Mouse (Mus musculus) adrenal gland, adult 2 months (tissue): ENCODE measurements around the gene Gpr3. TPM values are rescaled to one million over a fixed set of nuclear protein-coding genes. Genes with fewer than 3 reads are reported as not detected.

ENCODE experiments used
- DNase-seq: peaks from one replicate; pipeline ENCODE4 v3.0.0; 2021
- long read RNA-seq: library from polyadenylated mRNA; stranded (forward); transcript quantifications from one replicate; pipeline ENCODE4 v2.0.0, GENCODE M21; 2021
- polyA plus RNA-seq: library from polyadenylated mRNA; depleted of rRNA; stranded (reverse); fragments of >200 nt; gene quantifications from 2 replicates; pipeline ENCODE4 v1.2.3, GENCODE M21; 2012; rRNA removed
- total RNA-seq, 2 experiments: library from RNA; stranded (reverse); gene quantifications; 2 replicates each; pipeline ENCODE4 v1.2.3; 2021

Gene Gpr3
- total RNA-seq = under 1 TPM; 0.17 to 0.21 TPM
- polyA plus RNA-seq = 0.49 and 1.1 TPM in 2 replicates
- long read RNA-seq, partial matches to known transcripts = 0 of 1 reads
- long read RNA-seq, other reads (novel, unspliced or antisense) = 0 of 1 reads

DNA sequence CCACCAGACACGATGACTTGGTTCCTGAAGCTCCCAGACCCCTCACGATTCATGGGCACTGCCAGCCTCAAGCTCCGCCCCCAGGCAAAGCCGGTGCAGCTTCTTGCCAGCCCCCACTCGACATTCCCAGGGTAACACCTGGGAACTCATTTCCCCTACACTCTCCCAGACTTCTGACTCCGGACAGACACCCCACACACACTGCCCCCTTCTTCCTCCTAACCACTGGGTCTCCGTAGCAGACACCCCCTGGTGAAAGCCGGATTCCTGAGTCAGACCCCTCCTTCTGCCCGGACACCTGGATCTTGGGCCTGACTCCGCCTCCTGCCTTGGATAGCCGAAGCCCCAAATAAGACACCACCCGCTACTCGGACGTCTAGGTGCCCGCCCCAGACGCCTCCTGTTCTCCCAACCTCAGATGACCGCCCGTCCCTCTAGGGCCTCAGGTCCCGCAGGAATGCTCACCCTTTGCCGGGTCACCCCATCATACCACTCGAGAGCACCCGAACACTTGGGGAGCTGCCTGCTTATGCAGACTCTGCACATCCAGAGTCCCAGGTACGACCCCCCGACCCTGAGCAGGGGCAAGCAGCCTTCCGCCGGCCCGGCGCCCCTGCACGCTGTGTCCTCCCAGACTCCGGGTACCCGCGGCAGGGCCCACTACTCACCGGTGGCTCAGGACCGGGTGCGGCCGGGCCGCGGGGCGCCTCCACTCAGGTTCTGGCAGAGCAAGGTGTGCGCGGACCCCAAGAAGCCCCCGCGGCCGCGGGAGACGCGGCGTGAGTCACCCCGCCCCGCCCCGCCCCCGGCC, at the start of gene Gpr3, which contains the start of gene Cd164l2:
Gene Gpr3, minus strand, starts transcription at position 786 of the 811 bp plus-strand sequence.
Gene Cd164l2, plus strand, starts transcription at position 381 of the 811 bp plus-strand sequence.
- DNase-seq = no peak

DNA sequence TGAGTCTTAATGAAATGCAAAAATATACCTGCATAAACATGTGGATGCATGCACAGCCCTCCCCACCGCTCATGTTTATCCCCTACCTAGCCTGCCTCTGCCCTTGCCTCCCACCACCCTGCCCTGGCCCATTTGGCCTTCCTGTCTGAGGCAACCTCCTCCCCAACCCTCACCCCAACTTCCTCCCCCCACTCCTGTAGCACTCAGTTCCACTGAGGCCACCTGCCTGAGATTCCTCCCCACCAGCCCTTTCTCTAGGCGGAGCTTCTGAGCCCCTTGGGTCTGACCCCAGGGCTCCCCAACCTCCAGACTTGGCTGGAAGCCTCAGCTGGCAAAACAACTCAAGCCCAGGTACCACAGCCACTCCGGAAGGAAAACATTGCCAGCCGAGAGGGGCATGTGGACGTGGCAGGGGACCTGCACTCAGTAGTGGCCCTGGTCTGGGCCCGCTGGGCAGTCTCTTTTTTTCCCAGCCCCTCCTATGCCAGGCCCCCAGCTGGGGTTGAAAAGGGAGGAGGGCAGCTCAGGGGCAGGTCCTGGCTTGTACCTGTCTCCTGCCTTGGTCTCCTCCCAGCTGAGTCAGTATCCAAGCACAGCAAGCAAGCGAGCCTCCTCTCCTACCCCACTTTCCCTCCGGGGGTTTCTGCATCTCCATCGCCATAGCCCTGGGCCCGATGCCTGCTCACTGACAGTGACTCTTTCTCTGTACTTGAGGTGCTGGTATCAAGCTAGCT, 49.5 kb upstream of the Gpr3 start:
- DNase-seq = no peak

DNA sequence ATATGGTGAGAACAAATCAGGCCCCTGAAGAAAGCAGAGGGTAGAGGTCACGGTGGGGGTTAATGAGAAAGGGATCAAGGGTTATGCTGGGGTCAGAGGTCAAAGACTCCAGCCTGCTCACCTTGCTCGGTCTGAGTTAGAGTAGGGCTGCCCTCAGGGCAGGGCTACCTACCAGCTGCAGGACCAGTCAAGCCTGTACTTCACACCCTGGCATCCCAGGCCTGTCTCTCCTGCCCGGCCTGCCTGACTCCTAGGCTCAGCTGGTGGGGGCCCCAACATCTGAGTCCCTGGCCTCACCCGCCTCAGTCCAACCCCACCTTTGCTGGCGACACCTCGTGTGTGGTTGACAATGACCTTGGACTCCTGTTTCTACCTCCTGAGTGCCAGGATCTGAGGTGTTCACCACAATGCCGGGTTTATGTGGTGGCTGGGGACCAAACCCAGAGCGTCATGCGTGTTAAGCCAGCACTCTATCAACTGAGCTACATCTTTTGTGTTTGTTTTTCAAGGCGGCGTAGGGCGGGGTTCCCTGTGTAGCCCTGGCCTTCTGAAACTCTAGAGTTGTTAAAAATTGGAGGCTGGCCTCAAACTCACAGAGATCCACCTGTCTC, 45.6 kb upstream of the Gpr3 start:
- no peak for DNase-seq

DNA sequence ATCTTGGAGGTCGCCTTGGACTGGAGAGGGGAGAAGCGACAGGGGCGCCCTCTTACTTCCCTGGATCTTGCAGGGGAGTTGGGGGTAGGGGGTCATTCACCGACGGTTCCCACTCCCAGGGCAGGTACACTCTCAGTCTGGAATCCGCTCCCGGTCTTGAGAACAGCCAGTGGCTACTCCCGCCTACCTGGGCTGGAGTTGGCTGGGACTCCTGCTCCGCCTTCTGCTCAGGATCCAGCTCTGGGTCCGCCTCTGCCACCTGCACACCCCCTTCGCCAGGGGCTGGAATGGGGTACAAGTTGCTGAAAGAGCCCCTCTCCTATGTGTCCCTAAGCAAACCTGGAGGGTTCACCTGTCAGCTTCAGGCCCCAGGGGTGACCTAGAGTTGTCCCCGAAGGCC, 44.9 kb upstream of the Gpr3 start:
- no peak for DNase-seq

DNA sequence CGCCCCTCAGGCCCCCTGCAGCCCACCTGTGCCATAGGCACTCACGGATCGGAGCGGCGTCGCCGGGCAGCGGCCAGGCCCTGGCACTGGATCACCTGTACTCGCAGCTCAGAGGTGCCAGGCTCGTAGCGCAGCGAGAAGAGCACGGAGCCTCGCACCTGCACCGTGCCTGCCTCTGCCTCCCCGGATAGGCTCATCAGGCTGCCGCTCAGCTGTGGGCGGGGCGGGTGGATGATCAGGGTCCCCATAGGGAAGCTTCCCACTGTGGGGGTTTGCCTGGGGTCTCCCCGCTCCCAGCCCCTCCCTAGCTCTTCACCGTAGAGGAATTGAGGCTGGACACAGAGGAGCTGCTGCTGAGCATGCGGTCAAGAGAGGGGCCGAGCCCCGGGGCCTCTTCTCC, 44.5 kb upstream of the Gpr3 start:
- no peak for DNase-seq

DNA sequence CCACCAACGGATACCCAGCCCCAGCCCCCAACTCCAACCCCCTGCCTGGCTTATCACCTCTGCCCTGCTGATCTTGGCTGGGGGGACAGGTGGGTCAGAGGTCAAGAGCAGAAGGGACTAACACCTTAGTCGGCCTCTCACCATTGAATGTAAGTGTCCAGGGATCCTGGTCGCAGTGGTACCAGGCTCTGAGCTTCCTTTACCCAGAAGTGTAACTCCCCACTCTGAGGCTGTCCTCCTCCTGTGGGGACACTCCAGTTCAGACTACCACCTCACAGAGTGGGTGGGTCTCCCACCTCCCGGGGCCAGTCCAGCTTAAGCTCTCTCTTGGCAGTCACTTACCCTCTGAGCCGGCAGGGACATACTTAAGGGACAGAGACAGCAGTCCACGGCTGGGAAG, 43.1 kb upstream of the Gpr3 start:
- no peak for DNase-seq

DNA sequence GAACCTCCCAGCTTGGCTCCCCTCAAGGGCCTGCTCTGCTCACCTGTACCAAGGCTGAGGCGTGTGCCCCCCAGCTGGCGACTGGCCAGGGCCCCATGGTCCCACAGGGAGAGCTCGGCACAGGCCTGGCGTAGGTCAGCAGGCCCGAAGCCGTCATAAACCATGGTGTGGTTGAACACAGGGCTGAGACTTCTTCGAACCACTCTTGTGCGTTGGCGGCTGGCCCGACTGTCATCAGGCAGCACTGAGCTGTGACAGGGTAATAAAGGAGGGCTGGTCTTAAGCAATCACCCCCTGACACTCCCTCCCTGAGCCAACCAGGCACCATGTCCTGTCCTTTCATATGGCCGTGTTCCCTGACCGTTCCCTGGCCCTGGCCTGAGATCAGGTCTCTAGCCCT, 41.1 kb upstream of the Gpr3 start:
- DNase-seq = no peak

DNA sequence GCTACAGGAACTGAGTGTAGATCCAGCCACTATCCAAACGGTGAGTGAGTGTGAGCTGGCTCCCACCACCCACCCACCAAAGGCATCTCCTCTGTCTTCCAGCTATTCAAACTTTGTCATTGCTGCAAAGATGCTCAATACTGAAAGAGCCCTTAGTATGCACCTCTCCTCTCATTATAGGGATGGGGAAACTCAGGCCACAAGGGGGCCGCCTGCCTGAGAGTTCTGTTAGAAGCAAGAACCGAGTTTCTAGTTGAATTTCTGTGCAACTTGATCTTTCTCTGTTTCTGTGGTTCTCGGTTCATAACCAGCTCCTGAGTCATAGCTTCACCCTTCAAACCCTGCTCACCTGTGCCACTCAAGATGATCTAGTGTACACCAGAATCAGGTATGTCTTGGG, 39.8 kb upstream of the Gpr3 start:
- no peak for DNase-seq

DNA sequence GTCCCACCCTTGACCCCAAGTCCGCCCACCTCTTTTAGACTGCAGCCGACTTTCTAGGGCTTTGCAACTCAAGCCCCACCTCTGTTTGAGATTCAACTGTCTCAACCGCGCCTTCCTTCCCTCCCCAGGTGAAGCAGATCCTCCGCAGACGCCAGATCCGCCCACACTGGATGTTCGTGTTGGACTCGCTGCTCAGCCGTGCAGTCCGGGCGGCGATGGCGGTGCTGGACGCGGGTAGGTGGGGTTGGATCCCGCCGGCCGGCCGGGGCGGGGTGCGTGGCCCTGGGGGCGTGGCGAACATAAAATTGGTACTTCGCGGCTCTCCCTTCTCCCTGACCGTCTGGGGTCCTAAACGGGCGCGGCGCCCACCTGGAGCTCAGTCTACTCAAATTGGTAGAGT, 38.9 kb upstream of the Gpr3 start:
- no peak for DNase-seq

DNA sequence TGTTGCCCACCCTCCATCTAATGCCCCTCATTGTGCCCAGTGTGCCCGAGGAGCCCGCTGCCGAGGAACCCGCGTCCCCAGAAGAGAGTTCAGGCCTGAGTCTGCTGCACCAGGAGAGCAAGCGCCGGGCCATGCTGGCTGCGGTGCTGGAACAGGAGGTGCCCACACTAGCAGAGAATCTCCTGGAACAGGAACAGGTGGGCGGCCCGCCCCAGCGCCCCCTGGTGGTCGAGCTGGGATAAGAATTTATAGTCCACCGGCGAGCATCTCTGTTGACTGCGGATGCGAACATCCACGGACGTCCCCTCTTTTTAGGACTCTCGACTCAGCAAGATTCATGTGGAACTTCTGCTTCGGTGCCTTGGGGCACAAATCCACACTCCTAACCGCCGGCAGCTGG, 38.3 kb upstream of the Gpr3 start:
- DNase-seq = peak; percentile 74

DNA sequence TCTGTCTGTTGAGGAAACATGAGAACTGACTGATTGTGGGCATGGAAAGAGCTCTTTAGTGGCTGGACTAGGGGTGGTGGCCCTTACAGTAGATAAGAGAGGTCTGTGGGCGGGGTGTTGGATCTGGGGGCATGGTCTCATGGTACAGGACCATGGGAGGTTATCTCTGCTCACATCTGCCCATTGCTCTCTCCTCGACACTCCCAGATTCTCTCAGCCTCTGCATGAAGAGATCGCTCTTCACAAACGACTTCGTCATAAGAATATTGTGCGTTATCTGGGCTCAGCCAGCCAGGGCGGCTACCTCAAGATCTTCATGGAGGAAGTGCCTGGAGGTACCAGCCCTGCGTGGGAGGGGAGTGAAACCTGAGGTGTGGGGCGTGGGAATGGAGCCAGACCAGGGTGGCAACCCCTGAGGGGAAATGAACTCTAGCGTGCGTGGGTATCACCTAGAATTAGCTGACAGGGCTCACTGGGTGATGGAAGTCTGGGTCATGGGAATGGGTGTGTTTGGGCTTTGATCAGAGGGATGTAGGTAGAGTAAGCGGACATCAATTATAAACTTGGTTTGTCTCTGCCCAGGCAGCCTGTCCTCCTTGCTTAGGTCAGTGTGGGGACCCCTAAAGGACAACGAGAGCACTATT, 35.6 kb upstream of the Gpr3 start:
- no peak for DNase-seq

DNA sequence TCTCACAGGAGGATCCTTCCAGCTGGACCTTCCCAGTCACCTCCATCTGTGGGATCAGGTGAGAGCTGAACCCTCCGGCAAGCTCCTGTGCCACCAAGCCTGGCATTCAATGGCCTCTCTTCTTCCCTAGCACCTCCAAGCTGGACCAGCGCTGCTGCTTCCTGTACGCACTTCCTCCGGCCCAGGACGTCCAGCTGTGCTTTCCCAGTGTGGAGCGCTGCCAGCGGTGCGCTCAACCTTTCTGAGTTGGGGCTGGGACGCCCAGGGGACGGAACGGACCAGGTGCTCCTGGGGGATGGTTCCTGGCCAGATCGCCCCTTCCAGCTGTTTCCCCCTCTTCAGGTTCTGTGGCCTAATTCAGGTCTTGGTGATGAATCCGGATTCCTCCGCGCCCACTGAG, 34.7 kb upstream of the Gpr3 start:
- DNase-seq = peak; percentile 52

DNA sequence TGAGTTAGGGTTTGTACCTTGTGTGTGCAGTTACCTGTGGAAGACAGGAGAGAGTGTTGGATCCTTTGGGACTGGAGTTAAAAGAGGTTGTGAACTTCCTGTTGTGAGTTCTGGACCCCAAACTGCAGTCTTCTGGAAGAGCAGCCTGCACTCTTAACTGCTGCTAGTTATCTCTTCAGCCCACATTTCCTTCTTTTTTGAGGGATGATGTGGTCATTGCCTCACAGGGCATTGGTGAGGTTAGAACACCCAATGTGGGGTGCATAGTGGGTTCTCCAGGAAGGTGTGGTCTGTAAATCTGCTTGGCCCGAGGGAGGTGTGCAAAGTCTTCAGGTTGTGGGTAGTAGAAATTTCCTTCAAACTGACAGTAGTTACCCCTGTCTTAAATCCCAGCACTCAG, 32.0 kb upstream of the Gpr3 start:
- no peak for DNase-seq

DNA sequence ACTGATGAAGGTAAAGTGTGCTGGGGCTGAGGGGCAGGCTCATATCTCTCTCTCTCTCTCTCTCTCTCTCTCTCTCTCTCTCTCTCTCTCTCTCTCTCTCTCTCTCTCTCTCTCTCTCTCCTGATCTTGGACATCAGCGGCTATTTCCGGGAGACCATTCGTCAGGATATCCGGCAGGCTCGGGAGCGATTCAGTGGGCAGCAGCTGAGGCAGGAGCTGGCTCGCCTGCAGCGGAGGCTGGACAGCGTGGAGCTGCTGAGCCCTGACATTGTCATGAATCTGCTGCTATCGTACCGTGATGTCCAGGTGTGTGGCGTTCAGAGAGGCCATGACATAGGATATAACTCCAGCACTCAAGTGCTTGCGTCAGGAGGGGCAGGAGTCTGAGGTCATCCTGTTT, 31.2 kb upstream of the Gpr3 start:
- DNase-seq = no peak

DNA sequence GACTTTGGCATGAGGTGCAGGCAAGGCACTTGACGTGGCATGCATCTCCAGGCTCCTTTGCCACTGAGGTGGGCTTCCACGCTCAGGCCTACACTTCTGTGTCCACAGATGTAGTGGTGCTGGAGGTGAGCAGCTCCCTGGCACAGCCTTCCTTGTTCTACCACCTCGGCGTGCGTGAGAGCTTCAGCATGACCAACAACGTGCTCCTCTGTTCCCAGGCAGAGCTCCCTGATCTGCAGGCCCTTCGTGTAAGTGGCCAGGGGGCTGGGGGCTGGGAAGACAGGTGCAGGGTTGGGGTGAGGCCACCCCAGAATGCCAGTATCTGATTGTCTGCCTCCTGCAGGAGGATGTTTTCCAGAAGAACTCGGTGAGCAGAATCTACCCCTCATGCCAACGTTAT, 30.4 kb upstream of the Gpr3 start:
- DNase-seq = no peak

DNA sequence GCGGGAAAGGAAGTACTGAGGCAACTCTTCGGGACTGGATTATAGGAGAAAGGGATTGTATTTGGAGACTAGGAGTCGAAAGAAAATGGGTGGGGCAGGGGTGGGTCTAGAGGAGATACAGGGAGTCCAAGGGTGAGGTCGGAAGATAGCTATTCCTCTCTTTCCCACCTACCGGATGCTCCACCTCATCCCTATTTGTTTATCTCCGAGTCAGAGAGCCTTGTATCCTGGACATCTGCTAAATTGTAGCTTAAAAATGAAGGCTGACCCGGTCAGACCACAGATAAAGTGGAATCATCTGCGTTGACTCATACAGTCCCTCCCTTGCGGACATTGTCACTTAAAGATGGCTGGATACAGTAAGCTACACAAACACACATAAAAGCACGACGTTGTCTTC, 29.6 kb upstream of the Gpr3 start:
- DNase-seq = no peak

DNA sequence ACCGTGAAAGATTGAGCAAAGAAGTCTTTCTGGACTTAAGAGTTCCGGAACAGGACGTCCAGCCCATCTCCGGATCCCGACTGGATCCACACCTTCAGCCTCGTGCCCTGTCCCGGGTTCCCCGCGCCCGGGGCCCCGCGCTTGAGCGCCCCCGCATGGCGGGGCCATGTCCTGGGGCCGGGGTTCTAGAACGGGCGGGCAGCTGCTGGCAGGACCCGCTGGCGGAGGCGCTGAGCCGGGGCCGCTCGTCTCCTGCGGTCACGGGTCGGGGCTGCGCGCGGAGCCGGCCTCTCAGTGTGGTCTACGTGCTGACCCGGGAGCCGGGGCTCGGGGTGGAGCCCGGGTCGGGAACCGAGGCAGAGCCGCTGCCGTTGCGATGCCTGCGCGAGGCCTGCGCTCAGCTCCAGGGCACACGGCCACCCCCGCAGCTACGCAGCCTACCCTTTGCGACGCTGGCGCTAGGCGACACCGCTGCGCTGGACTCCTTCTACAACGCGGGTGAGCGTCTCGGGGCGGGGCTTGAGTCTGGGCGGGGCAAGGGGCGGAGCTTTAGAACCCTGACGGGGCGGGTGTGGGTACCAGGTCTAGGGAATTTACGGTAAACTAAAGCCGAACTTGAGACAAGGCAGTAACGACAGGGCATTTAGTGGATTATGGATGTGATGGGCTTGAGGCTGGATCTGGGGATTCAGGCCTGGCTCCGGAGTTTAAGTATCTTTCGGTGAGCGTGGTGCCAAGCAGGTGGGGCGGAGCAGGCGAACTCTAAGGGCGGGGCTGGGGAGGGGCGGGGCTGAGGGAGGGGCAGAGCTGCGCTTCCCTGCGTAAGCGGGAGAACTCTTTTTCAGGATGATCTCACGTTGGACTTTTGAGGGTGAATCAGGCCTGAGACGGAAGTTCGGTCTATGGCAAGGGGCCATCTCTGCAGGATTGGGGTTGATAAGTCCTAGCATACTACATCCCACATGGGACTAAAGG, 28.9 kb upstream of the Gpr3 start:
- peak; percentile 96 for DNase-seq

DNA sequence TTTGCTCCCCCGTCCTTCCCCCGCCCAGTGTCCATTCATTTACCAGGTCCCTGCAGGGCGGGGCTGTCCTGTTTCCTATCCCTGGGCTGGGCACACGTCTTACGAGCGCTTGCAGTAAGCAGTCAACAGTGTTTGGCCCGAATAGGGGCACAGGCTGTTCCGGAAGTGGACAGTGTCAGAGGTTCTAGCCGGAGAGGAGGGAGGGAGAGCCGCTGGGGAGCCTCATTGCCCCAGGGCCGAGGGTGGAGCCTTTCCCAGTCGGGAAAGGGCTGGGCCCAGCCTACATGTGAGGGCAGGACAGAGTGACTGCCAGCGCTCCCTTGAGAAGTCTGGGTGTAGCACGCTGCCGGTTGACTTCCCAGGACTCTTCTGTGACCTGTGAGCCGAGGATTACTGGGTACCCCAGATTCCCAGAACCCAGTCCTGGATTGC, 28.2 kb upstream of the Gpr3 start, which contains the start of gene Map3k6:
Gene Map3k6, plus strand, starts transcription at position 329 of the 432 bp plus-strand sequence.
- DNase-seq = peak; percentile 91

DNA sequence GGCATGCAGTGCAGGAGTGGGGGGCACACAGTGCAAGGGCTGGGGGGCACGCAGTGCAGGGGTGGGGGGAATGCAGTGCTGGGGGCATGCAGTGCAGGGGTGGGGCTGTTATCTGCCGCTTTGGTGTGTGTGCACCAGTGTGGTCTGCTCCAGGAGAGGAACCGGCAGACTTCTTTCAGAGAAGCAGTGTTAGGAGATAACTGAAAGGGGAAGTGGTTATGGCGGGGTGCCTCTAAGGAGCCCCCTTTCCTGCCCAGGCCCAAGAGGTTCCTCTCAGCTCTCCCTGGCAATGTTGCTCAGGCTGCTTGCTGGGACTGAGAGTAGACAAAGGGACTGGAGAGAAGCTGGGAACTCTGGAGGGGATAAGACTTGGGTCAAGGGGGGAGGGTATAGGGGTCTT, 25.6 kb upstream of the Gpr3 start:
- DNase-seq = no peak

DNA sequence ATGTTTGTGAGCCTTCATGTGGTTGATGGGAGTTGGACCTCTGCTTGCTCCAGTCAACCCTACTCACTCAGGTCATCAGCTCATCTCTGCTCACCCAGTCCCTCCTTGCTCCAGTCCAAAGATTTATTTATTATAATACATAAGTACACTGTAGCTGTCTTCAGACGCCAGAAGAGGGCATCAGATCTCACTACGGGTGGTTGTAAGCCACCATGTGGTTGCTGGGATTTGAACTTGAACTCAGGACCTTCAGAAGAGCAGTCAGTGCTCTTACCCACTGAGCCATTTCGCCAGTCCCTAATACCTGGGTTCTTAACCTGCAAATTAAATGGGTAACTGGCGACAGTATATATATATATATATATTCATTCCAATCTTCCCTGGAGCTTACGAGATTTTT, 23.1 kb upstream of the Gpr3 start:
- DNase-seq = no peak

DNA sequence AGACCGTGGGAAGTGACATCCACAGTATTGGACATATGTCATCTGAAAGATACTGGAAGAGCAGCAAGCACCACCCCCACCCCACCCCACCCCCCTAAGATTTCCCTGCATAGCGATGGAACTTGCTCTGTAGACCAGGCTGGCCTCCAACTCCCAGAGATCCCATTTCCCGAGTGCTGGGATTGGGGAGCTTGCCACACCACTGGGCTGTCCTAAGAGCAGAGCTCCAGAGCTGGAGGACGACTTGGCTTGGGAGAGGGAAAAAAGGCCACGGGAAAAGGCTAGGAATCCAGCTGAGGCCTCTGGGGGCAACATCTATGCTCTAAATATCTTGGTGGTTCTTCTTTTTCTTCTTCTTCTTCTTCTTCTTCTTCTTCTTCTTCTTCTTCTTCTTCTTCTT, 22.4 kb upstream of the Gpr3 start:
- no peak for DNase-seq
